Mouse (Mus musculus) MEL (cell line): ENCODE measurements at regions not wholly inside any gene's neighbourhood (a gene's known extent, or its start where the extent isn't known, plus 50 kb on each side); places are given as distances from the start of the nearest gene placed in this dataset.

Experiments used
- DNase-seq: peaks from one replicate; pipeline ENCODE4 v3.0.0; 2011; ENCODE audit warnings: low read depth, low spot score
- H3K27ac ChIP-seq: 2 replicates; pipeline ENCODE4 v1.5.1; 2012; ENCODE audit warnings: low read depth, mild to moderate bottlenecking, control low read depth, low read length, moderate library complexity; ENCODE audit not compliant: control insufficient read depth
- H3K27me3 ChIP-seq, 2 experiments: fragments of 150-350 bp in 1 of 2; sonication (generic) in 1 of 2; 2 replicates each; pipeline ENCODE4 v1.6.1; 2012; ENCODE audit warnings: low read length in 2 of 2, mild to moderate bottlenecking in 2 of 2, improper control_type of control experiment in 1 of 2, moderate library complexity in 1 of 2; ENCODE audit not compliant: insufficient read depth in 2 of 2, control insufficient read depth in 1 of 2
- H3K36me3 ChIP-seq, 2 experiments: 2 replicates each; pipeline ENCODE4 v1.6.1; 2012 to 2014; ENCODE audit warnings: low read length in 2 of 2, improper control_type of control experiment in 1 of 2, inconsistent platforms in 1 of 2, mild to moderate bottlenecking in 1 of 2; ENCODE audit not compliant: insufficient read depth in 2 of 2, control insufficient read depth in 1 of 2
- H3K4me1 ChIP-seq, 2 experiments: fragments of 150-350 bp in 1 of 2; sonication (generic) in 1 of 2; 2 replicates each; pipeline ENCODE4 v1.6.1; 2012; ENCODE audit warnings: low read length in 2 of 2, improper control_type of control experiment in 1 of 2, mild to moderate bottlenecking in 1 of 2; ENCODE audit not compliant: insufficient read depth in 2 of 2, control insufficient read depth in 1 of 2
- H3K4me3 ChIP-seq, 2 experiments: fragments of 150-350 bp in 1 of 2; sonication (generic) in 1 of 2; 2 replicates each; pipeline ENCODE4 v1.5.1; 2012; ENCODE audit warnings: low read depth in 2 of 2, low read length in 2 of 2, mild to moderate bottlenecking in 2 of 2, moderate library complexity in 2 of 2, control low read depth in 1 of 2, improper control_type of control experiment in 1 of 2; ENCODE audit not compliant: control insufficient read depth in 1 of 2, insufficient read depth in 1 of 2
- H3K79me2 ChIP-seq: 2 replicates; pipeline ENCODE4 v1.6.1; 2012; ENCODE audit warnings: mild to moderate bottlenecking, low read length, moderate library complexity; ENCODE audit not compliant: control insufficient read depth, poor library complexity, insufficient read depth
- H3K9ac ChIP-seq: 2 replicates; pipeline ENCODE4 v1.6.1; 2012; ENCODE audit warnings: low read depth, mild to moderate bottlenecking, control low read depth, low read length, moderate library complexity; ENCODE audit not compliant: control insufficient read depth, poor library complexity, severe bottlenecking
- H3K9me3 ChIP-seq: fragments of 150-350 bp; sonication (generic); replicated peaks from 2 replicates; pipeline ENCODE4 v1.6.1; 2012; ENCODE audit warnings: mild to moderate bottlenecking, low read length, improper control_type of control experiment, moderate library complexity; ENCODE audit not compliant: insufficient read depth
- BHLHE40 ChIP-seq: IDR thresholded peaks from 2 replicates; pipeline ENCODE4 v1.6.1; 2012; ENCODE audit warnings: low read depth, mild to moderate bottlenecking, inconsistent platforms, low read length, improper control_type of control experiment, borderline replicate concordance
- CHD1 ChIP-seq: IDR thresholded peaks from 2 replicates; pipeline ENCODE4 v1.6.1; 2012; ENCODE audit warnings: low read depth, mild to moderate bottlenecking, inconsistent platforms, low read length, improper control_type of control experiment
- E2F4 ChIP-seq: IDR thresholded peaks from 2 replicates; pipeline ENCODE4 v1.6.1; 2011; ENCODE audit warnings: low read depth, low read length, improper control_type of control experiment, borderline replicate concordance
- ETS1 ChIP-seq: IDR thresholded peaks from 2 replicates; pipeline ENCODE4 v1.6.1; 2012; ENCODE audit warnings: low read depth, mild to moderate bottlenecking, inconsistent platforms, low read length, improper control_type of control experiment, moderate library complexity
- GABPA ChIP-seq: IDR thresholded peaks from 2 replicates; pipeline ENCODE4 v1.6.1; 2012; ENCODE audit warnings: low read depth, mild to moderate bottlenecking, inconsistent platforms, low read length, improper control_type of control experiment, moderate library complexity
- MAX ChIP-seq: IDR thresholded peaks from 2 replicates; pipeline ENCODE4 v1.6.1; 2011; ENCODE audit warnings: low read length, improper control_type of control experiment
- MEF2A ChIP-seq: IDR thresholded peaks from 2 replicates; pipeline ENCODE4 v1.6.1; 2014; ENCODE audit warnings: low read depth, mild to moderate bottlenecking, inconsistent platforms, low read length, improper control_type of control experiment; ENCODE audit not compliant: poor library complexity, insufficient replicate concordance, severe bottlenecking; ENCODE audit errors: extremely low read depth
- MYB ChIP-seq: IDR thresholded peaks from 2 replicates; pipeline ENCODE4 v1.6.1; 2011; ENCODE audit warnings: mild to moderate bottlenecking, low read depth, low read length, improper control_type of control experiment
- RCOR1 ChIP-seq: IDR thresholded peaks from 2 replicates; pipeline ENCODE4 v1.6.1; 2012; ENCODE audit warnings: low read depth, mild to moderate bottlenecking, inconsistent platforms, low read length, improper control_type of control experiment
- USF1 ChIP-seq: IDR thresholded peaks from 2 replicates; pipeline ENCODE4 v1.6.1; 2014; ENCODE audit warnings: low read depth, mild to moderate bottlenecking, inconsistent platforms, low read length, improper control_type of control experiment, moderate library complexity
- ZC3H11A ChIP-seq: IDR thresholded peaks from 2 replicates; pipeline ENCODE4 v1.6.1; 2012; ENCODE audit warnings: low read depth, mild to moderate bottlenecking, inconsistent platforms, low read length, improper control_type of control experiment
- ZMIZ1 ChIP-seq: IDR thresholded peaks from 2 replicates; pipeline ENCODE4 v1.6.1; 2012; ENCODE audit warnings: low read depth, mild to moderate bottlenecking, inconsistent platforms, low read length, improper control_type of control experiment, moderate library complexity

DNA sequence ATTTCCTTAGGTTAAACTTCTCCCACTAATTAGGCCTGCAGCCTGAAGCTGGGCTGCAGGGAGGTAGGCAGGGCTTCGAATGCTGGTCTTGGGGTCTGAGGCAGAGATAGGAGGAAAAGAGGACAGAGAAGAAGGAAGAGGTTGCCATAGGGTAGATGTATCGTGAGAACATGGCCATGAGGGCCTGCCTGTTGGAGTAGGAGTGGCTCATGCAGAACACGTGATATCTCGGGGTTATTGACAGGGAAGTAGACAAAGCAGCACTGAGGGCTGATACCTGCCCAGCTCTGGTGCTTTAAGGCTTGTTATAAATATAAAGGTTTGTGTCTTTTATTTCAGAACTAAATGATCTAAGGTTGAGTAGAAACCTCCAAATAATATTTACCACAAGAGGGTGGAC, 628.9 kb downstream of the Zfp706 start:
- peaks cover 7 to 8% of the 10 kb centered on the region in 2 experiments for H3K27me3 ChIP-seq

GRCm38 (mm10) chr15:36376551-36376950, 631.0 kb downstream of the Zfp706 start:
- H3K27me3 ChIP-seq: peaks cover 4 to 7% of the 10 kb centered on the region in 2 experiments
- peaks cover 0 to 8% of the 10 kb centered on the region in 2 experiments; a peak in 3 of 4 replicates for H3K4me1 ChIP-seq

More for the DNA sequence above, 628.9 kb downstream of the Zfp706 start:
- Histone ChIP-seq H3K4me3 (no peak overlapping the region), H3K4me1 (peaks cover 0 to 8% of the 10 kb centered on the region in 2 experiments; a peak in 3 of 4 replicates), H3K9me3 (no peaks in the 10 kb centered on the region), H3K9ac (no peak overlapping the region), H3K27ac (no peak overlapping the region), H3K36me3 (no peaks in the 10 kb centered on the region), H3K79me2 (no peaks in the 10 kb centered on the region)
- DNase-seq: peak; percentile 37
- TF ChIP-seq MAX: peak; percentile 61
- peak; percentile 67 for TF ChIP-seq USF1
- TF ChIP-seq BHLHE40: no peak

DNA sequence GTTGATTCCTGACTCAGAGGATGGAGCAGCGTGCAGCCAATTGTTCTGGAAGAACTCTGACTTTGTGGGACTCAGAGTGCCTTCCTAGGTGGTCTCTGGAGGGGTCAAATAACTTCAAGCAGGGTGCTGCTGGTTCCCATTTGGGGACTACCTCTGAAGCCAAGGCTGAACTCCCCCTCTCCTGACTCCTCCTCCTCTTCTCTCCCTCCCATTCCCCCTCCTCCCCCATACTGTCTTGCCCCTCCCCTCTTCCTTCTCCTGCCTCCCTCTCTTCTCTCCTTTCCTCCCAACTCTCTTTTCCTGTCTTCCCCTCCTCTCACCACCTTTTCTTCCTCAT, 632.1 kb downstream of the Zfp706 start:
- TF ChIP-seq RCOR1 (no peak), MEF2A (no peak), MYB (no peak), ZMIZ1 (no peak)
- TF ChIP-seq, all 39 proteins: peak for 0
- DNase-seq: no peak
- Histone ChIP-seq H3K9me3 (no peaks in the 10 kb centered on the region), H3K4me3 (no peak overlapping the region), H3K36me3 (no peaks in the 10 kb centered on the region), H3K4me1 (peaks cover 0 to 8% of the 10 kb centered on the region in 2 experiments; a peak in 3 of 4 replicates), H3K9ac (no peak overlapping the region), H3K27me3 (peaks cover 3 to 4% of the 10 kb centered on the region in 2 experiments), H3K27ac (no peak overlapping the region), H3K79me2 (no peaks in the 10 kb centered on the region)

More at GRCm38 (mm10) chr15:36376551-36376950, 631.0 kb downstream of the Zfp706 start:
- H3K27ac ChIP-seq: no peak overlapping the region
- H3K36me3 ChIP-seq: no peaks in the 10 kb centered on the region
- no peak for DNase-seq
- H3K9ac ChIP-seq: no peak overlapping the region
- H3K4me3 ChIP-seq: no peak overlapping the region
- no peak for TF ChIP-seq E2F4
- no peak for TF ChIP-seq CHD1
- TF ChIP-seq ETS1: no peak
- TF ChIP-seq GABPA: no peak
- no peak for TF ChIP-seq RCOR1
- TF ChIP-seq ZC3H11A: no peak
- H3K79me2 ChIP-seq: no peaks in the 10 kb centered on the region
- no peaks in the 10 kb centered on the region for H3K9me3 ChIP-seq
